Mouse (Mus musculus) embryonic stem cell, embryonic (primary cell): Measurements from ENCODE around the gene Mical2.

Experiments used
- CTCF ChIA-PET, 4 experiments: fragments of 300-600 bp in 2 of 4; fragments of 350-600 bp in 2 of 4; sonication (Branson Sonifier 250); formaldehyde crosslinking; loops; one replicate each; lab custom pipeline; 2022; ENCODE audit warnings: inconsistent platforms in 2 of 4; lab: Charles Lee
- POLR2A ChIA-PET, 4 experiments: fragments of 300-600 bp in 2 of 4; fragments of 350-600 bp in 2 of 4; sonication (Branson Sonifier 250); formaldehyde crosslinking; loops; one replicate each; lab custom pipeline; 2022; ENCODE audit warnings: antibody characterized with exemption in 4 of 4, inconsistent platforms in 1 of 4; lab: Charles Lee

Mical2 gene

GRCm38 (mm10) chr7:112458440-112458839 lies 232.8 kb downstream of the Mical2 start:
- POLR2A ChIA-PET: no interaction called here
- CTCF ChIA-PET: interaction anchor here in 1 of 4 experiments (0.5 to 0.6 kb wide), 2 partner anchors 46 to 91 kb away, joined by 4 read pairs; no protein-coding TSS in a partner anchor
